Mouse (Mus musculus) forebrain, embryonic 11.5 days (tissue): ENCODE data around the gene Slc12a5. TPM values are rescaled to one million over a fixed set of nuclear protein-coding genes. Genes with fewer than 3 reads are reported as not detected.

Experiments
- ATAC-seq: fragments of 200-750 bp; cut with Nextera tagmentation; replicated peaks from 2 replicates; pipeline ENCODE4 v1.8.0; 2017; ENCODE audit warnings: moderate TSS enrichment; ENCODE audit not compliant: low FRiP score
- DNase-seq: peaks from one replicate; pipeline ENCODE4 v3.0.0-alpha.2; 2017; ENCODE audit warnings: low spot score
- H3K27ac ChIP-seq: fragments of 300-500 bp; sonication (generic); 2 replicates; pipeline ENCODE4 v1.5.1; 2014; ENCODE audit warnings: low read depth, low read length
- H3K27me3 ChIP-seq: fragments of 300-500 bp; sonication (generic); 2 replicates; pipeline ENCODE4 v1.6.1; 2014; ENCODE audit warnings: mild to moderate bottlenecking, low read length, mixed read lengths; ENCODE audit not compliant: control insufficient read depth, insufficient read depth
- H3K36me3 ChIP-seq: fragments of 300-500 bp; sonication (generic); 2 replicates; pipeline ENCODE4 v1.6.1; 2014; ENCODE audit warnings: mild to moderate bottlenecking, low read length, moderate library complexity, mixed read lengths; ENCODE audit not compliant: control insufficient read depth, insufficient read depth
- H3K4me1 ChIP-seq: fragments of 300-500 bp; sonication (generic); replicated peaks from 2 replicates; pipeline ENCODE4 v1.6.1; 2014; ENCODE audit warnings: low read length, mixed read lengths; ENCODE audit not compliant: control insufficient read depth, insufficient read depth
- H3K4me2 ChIP-seq: fragments of 300-500 bp; sonication (generic); 2 replicates; pipeline ENCODE4 v1.6.1; 2014; ENCODE audit warnings: low read depth, mild to moderate bottlenecking, low read length, moderate library complexity, mixed read lengths; ENCODE audit not compliant: severe bottlenecking
- H3K4me3 ChIP-seq: fragments of 300-500 bp; sonication (generic); 2 replicates; pipeline ENCODE4 v1.5.1; 2014; ENCODE audit warnings: low read depth, low read length
- H3K9ac ChIP-seq: fragments of 300-500 bp; sonication (generic); 2 replicates; pipeline ENCODE4 v1.6.1; 2014; ENCODE audit warnings: low read length
- H3K9me3 ChIP-seq: fragments of 300-500 bp; sonication (generic); 2 replicates; pipeline ENCODE4 v1.6.1; 2016; ENCODE audit warnings: low read length, mixed read lengths; ENCODE audit not compliant: control insufficient read depth
- WGBS: fragments of 180-500 bp; shearing (Covaris S2); extraction: QIAGEN DNeasy Blood & Tissue Kit; methylation state at CpG from one replicate; pipeline ENCODE4 v1.1.7; 2014; 5-methylcytosine and 5-hydroxymethylcytosine counted together
- polyA plus RNA-seq: library from polyadenylated mRNA; unstranded; fragments of >200 nt; fragmentation: Nextera tagmentation; extraction: Ambion mirVana; gene quantifications from 2 replicates; pipeline ENCODE4 v1.2.1, GENCODE M21; 2014

The Slc12a5 gene
- polyA plus RNA-seq, 1 experiment from 2014 or later = 2.6 TPM

- Histone ChIP-seq H3K36me3 (peaks cover 44% of the 10 kb centered on the region), H3K4me1 (no peaks in the 10 kb centered on the region), H3K4me2 (no peak overlapping the region), H3K9ac (no peak overlapping the region), H3K27me3 (no peaks in the 10 kb centered on the region), H3K27ac (no peak overlapping the region), H3K4me3 (no peak overlapping the region), H3K9me3 (no peaks in the 10 kb centered on the region)
- ATAC-seq = no peak
- DNase-seq = no peak
- WGBS = 96% methylated on average over 1 of the region's 1 CpGs
These were observed 47.4 kb downstream of the Slc12a5 start for GRCm38 (mm10) chr2:165007986-165008385.

GRCm38 (mm10) chr2:165009161-165009560 is 48.6 kb downstream of the Slc12a5 start:
- WGBS = 97% methylated on average over 14 of the region's 14 CpGs
- Histone ChIP-seq H3K27ac (no peak overlapping the region), H3K4me3 (no peak overlapping the region), H3K36me3 (peaks cover 35% of the 10 kb centered on the region), H3K4me1 (no peaks in the 10 kb centered on the region), H3K27me3 (no peaks in the 10 kb centered on the region), H3K9me3 (no peaks in the 10 kb centered on the region), H3K9ac (no peak overlapping the region), H3K4me2 (no peak overlapping the region)
- DNase-seq = no peak
- ATAC-seq = no peak

- Histone ChIP-seq H3K4me3 (no peak overlapping the region), H3K4me1 (no peaks in the 10 kb centered on the region), H3K27ac (no peak overlapping the region), H3K4me2 (no peak overlapping the region), H3K27me3 (no peaks in the 10 kb centered on the region), H3K9ac (no peak overlapping the region), H3K36me3 (peaks cover 35% of the 10 kb centered on the region), H3K9me3 (no peaks in the 10 kb centered on the region)
- WGBS = 95% methylated on average over 2 of the region's 2 CpGs
- DNase-seq (no peak), ATAC-seq (no peak)
These were observed 49.0 kb downstream of the Slc12a5 start for GRCm38 (mm10) chr2:165009581-165009980.

- 92% methylated on average over 10 of the region's 10 CpGs for WGBS
- H3K4me3 ChIP-seq = no peak overlapping the region
- DNase-seq (no peak), ATAC-seq (no peak)
- peaks cover 31% of the 10 kb centered on the region for H3K36me3 ChIP-seq
- H3K4me2 ChIP-seq = no peak overlapping the region
- no peaks in the 10 kb centered on the region for H3K4me1 ChIP-seq
- H3K9me3 ChIP-seq = no peaks in the 10 kb centered on the region
- H3K27me3 ChIP-seq = no peaks in the 10 kb centered on the region
- H3K27ac ChIP-seq = no peak overlapping the region
- H3K9ac ChIP-seq = no peak overlapping the region
These were observed 49.7 kb downstream of the Slc12a5 start for GRCm38 (mm10) chr2:165010351-165010750.

GRCm38 (mm10) chr2:165014935-165015334 is 54.3 kb downstream of the Slc12a5 start:
- no peak overlapping the region for H3K4me3 ChIP-seq
- 95% methylated on average over 5 of the region's 5 CpGs for WGBS
- H3K4me1 ChIP-seq = no peaks in the 10 kb centered on the region
- ATAC-seq (no peak), DNase-seq (no peak)
- no peak overlapping the region for H3K27ac ChIP-seq
- no peak overlapping the region for H3K9ac ChIP-seq
- H3K4me2 ChIP-seq = no peak overlapping the region
- H3K9me3 ChIP-seq = no peaks in the 10 kb centered on the region
- H3K27me3 ChIP-seq = no peaks in the 10 kb centered on the region
- H3K36me3 ChIP-seq = peaks cover 6% of the 10 kb centered on the region

- no peaks in the 10 kb centered on the region for H3K27me3 ChIP-seq
- H3K4me2 ChIP-seq = no peak overlapping the region
- DNase-seq (no peak), ATAC-seq (no peak)
- H3K36me3 ChIP-seq = no peaks in the 10 kb centered on the region; the same call in 1 of the 2 replicates
- no peak overlapping the region for H3K4me3 ChIP-seq
- H3K9ac ChIP-seq = no peak overlapping the region
- H3K27ac ChIP-seq = no peak overlapping the region
- H3K4me1 ChIP-seq = no peaks in the 10 kb centered on the region
- no peaks in the 10 kb centered on the region for H3K9me3 ChIP-seq
- WGBS = 86% methylated on average over 3 of the region's 3 CpGs
These were observed 59.9 kb downstream of the Slc12a5 start for GRCm38 (mm10) chr2:165020490-165020889.

GRCm38 (mm10) chr2:165027163-165027562 is 66.6 kb downstream of the Slc12a5 start:
- Histone ChIP-seq H3K9me3 (no peaks in the 10 kb centered on the region), H3K36me3 (no peaks in the 10 kb centered on the region; the same call in 1 of the 2 replicates), H3K27ac (no peak overlapping the region), H3K9ac (no peak overlapping the region), H3K4me1 (0 out of 2 replicates have a peak, but pooled peaks cover under 1% of the 10 kb centered on the region), H3K4me3 (no peak overlapping the region), H3K27me3 (no peaks in the 10 kb centered on the region), H3K4me2 (no peak overlapping the region)
- WGBS = 89% methylated on average over 1 of the region's 1 CpGs
- ATAC-seq (no peak), DNase-seq (no peak)

- 0 out of 2 replicates have a peak overlapping the region, but pooled peaks have one; percentile 5 for H3K4me3 ChIP-seq
- no peaks in the 10 kb centered on the region for H3K27me3 ChIP-seq
- ATAC-seq = no peak
- H3K27ac ChIP-seq = no peak overlapping the region
- H3K4me1 ChIP-seq = peaks cover 7% of the 10 kb centered on the region; the same call in 1 of the 2 replicates
- H3K9ac ChIP-seq = no peak overlapping the region
- peak overlapping the region; percentile 77 for H3K4me2 ChIP-seq
- 55% methylated on average over 3 of the region's 3 CpGs for WGBS
- no peak for DNase-seq
- H3K9me3 ChIP-seq = no peaks in the 10 kb centered on the region
- H3K36me3 ChIP-seq = no peaks in the 10 kb centered on the region
These were observed 71.9 kb downstream of the Slc12a5 start for GRCm38 (mm10) chr2:165032533-165032932.

- peaks cover 7% of the 10 kb centered on the region; the same call in 1 of the 2 replicates for H3K4me1 ChIP-seq
- peak overlapping the region; percentile 96 for H3K4me3 ChIP-seq
- DNase-seq = no peak
- peak overlapping the region; percentile 77 for H3K4me2 ChIP-seq
- H3K9ac ChIP-seq = peak overlapping the region; percentile 99
- H3K27me3 ChIP-seq = no peaks in the 10 kb centered on the region
- ATAC-seq = no peak
- no peaks in the 10 kb centered on the region for H3K9me3 ChIP-seq
- WGBS = 65% methylated on average over 6 of the region's 6 CpGs
- no peak overlapping the region for H3K27ac ChIP-seq
- H3K36me3 ChIP-seq = no peaks in the 10 kb centered on the region
These were observed 72.7 kb downstream of the Slc12a5 start for GRCm38 (mm10) chr2:165033306-165033705.
